Mouse (Mus musculus): ENCODE data around the gene Tbx6. TPM values are rescaled to one million over a fixed set of nuclear protein-coding genes. Genes with fewer than 3 reads are reported as not detected.

Gene Tbx6
- polyA plus RNA-seq, 1 experiment from 2014 or later: 0.53 TPM

GRCm38 (mm10) chr7:126758539-126758938 is 22.7 kb upstream of the Tbx6 start:
- Histone ChIP-seq H3K4me3 (no peak overlapping the region), H3K36me3 (peaks cover 11% of the 10 kb centered on the region), H3K4me1 (peaks cover 39% of the 10 kb centered on the region), H3K27ac (no peak overlapping the region), H3K9me3 (no peaks in the 10 kb centered on the region), H3K27me3 (no peaks in the 10 kb centered on the region), H3K9ac (no peak overlapping the region; the same call in 1 of the 2 replicates), H3K4me2 (replicated peaks) (no peak overlapping the region; the same call in 1 of the 2 replicates)
- no peak for ATAC-seq (ENCODE audit: low FRiP score, low read depth)
- 56% methylated on average over 7 of the region's 7 CpGs for WGBS

- WGBS: 1% methylated on average over 30 of the region's 38 CpGs
- H3K4me1 ChIP-seq: peaks cover 39% of the 10 kb centered on the region
Observed at GRCm38 (mm10) chr7:126759050-126759671, 22.1 kb upstream of the Tbx6 start, which contains the start of gene Mapk3. TSS of gene Mapk3 (plus strand) at chr7:126759601.

GRCm38 (mm10) chr7:126759672-126760390 is 21.5 kb upstream of the Tbx6 start:
- peaks cover 24% of the 10 kb centered on the region for H3K36me3 ChIP-seq
- WGBS: under 1% methylated on average over 21 of the region's 24 CpGs
- ATAC-seq (ENCODE audit: low FRiP score, low read depth): peak; percentile 46
- H3K9ac ChIP-seq: peak overlapping the region; percentile 85
- H3K4me2 ChIP-seq (replicated peaks): peak overlapping the region; percentile 93
- no peaks in the 10 kb centered on the region for H3K27me3 ChIP-seq
- H3K4me3 ChIP-seq: peak overlapping the region; percentile 82
- no peaks in the 10 kb centered on the region for H3K9me3 ChIP-seq
- H3K4me1 ChIP-seq: peaks cover 39% of the 10 kb centered on the region
- peak overlapping the region; percentile 69 for H3K27ac ChIP-seq

More at GRCm38 (mm10) chr7:126759050-126759671, 22.1 kb upstream of the Tbx6 start, which contains the start of gene Mapk3:
- peak within 1 kb of the TSS; percentile 93 for H3K4me2 ChIP-seq (replicated peaks)
- peak within 1 kb of the TSS; percentile 82 for H3K4me3 ChIP-seq
- peak within 1 kb of the TSS; percentile 69 for H3K27ac ChIP-seq
- H3K9me3 ChIP-seq: no peaks in the 10 kb centered on the region
- H3K9ac ChIP-seq: peak within 1 kb of the TSS; percentile 85
- peak; percentile 73 for ATAC-seq (ENCODE audit: low FRiP score, low read depth)
- no peaks in the 10 kb centered on the region for H3K27me3 ChIP-seq
- H3K36me3 ChIP-seq: peaks cover 17% of the 10 kb centered on the region

- no peaks in the 10 kb centered on the region for H3K27me3 ChIP-seq
- 27% methylated on average over 3 of the region's 3 CpGs for WGBS
- peaks cover 36% of the 10 kb centered on the region for H3K4me1 ChIP-seq
- H3K9ac ChIP-seq: peak overlapping the region; percentile 85
- H3K4me2 ChIP-seq (replicated peaks): peak overlapping the region; percentile 93
- ATAC-seq (ENCODE audit: low FRiP score, low read depth): 0 out of 2 replicates have a peak, but pooled peaks have one; percentile 13
- peaks cover 29% of the 10 kb centered on the region for H3K36me3 ChIP-seq
- H3K9me3 ChIP-seq: no peaks in the 10 kb centered on the region
- peak overlapping the region; percentile 82 for H3K4me3 ChIP-seq
- H3K27ac ChIP-seq: peak overlapping the region; percentile 69
Observed at GRCm38 (mm10) chr7:126760391-126760802, 20.9 kb upstream of the Tbx6 start.

- H3K4me3 ChIP-seq: peak overlapping the region; percentile 82
- H3K36me3 ChIP-seq: peaks cover 35% of the 10 kb centered on the region
- WGBS: 76% methylated on average over 4 of the region's 4 CpGs
- H3K9me3 ChIP-seq: no peaks in the 10 kb centered on the region
- ATAC-seq (ENCODE audit: low FRiP score, low read depth): no peak
- H3K9ac ChIP-seq: peak overlapping the region; percentile 85
- H3K4me1 ChIP-seq: peaks cover 36% of the 10 kb centered on the region
- H3K27ac ChIP-seq: peak overlapping the region; percentile 69
- peak overlapping the region; percentile 93 for H3K4me2 ChIP-seq (replicated peaks)
- no peaks in the 10 kb centered on the region for H3K27me3 ChIP-seq
Observed at GRCm38 (mm10) chr7:126760956-126761355, 20.3 kb upstream of the Tbx6 start.

- Histone ChIP-seq H3K36me3 (peaks cover 41% of the 10 kb centered on the region), H3K27ac (peak overlapping the region; percentile 69; the same call in 1 of the 2 replicates), H3K4me1 (peaks cover 36% of the 10 kb centered on the region), H3K4me2 (replicated peaks) (peak overlapping the region; percentile 93), H3K27me3 (no peaks in the 10 kb centered on the region), H3K9me3 (no peaks in the 10 kb centered on the region), H3K9ac (no peak overlapping the region), H3K4me3 (no peak overlapping the region)
- ATAC-seq (ENCODE audit: low FRiP score, low read depth): no peak
- WGBS: 83% methylated on average over 6 of the region's 6 CpGs
Observed at GRCm38 (mm10) chr7:126761529-126762067, 19.7 kb upstream of the Tbx6 start.

GRCm38 (mm10) chr7:126762471-126763008 is 18.7 kb upstream of the Tbx6 start:
- ATAC-seq (ENCODE audit: low FRiP score, low read depth): no peak
- 65% methylated on average over 17 of the region's 17 CpGs for WGBS
- Histone ChIP-seq H3K27me3 (no peaks in the 10 kb centered on the region), H3K27ac (0 out of 2 replicates have a peak overlapping the region, but pooled peaks have one; percentile 48), H3K4me2 (replicated peaks) (0 out of 2 replicates have a peak overlapping the region, but pooled peaks have one; percentile 3), H3K36me3 (peaks cover 51% of the 10 kb centered on the region), H3K9ac (0 out of 2 replicates have a peak overlapping the region, but pooled peaks have one; percentile 35), H3K4me1 (peaks cover 36% of the 10 kb centered on the region), H3K4me3 (no peak overlapping the region), H3K9me3 (no peaks in the 10 kb centered on the region)

GRCm38 (mm10) chr7:126765540-126765939 is 15.7 kb upstream of the Tbx6 start:
- Histone ChIP-seq H3K4me1 (peaks cover 20% of the 10 kb centered on the region), H3K36me3 (peaks cover 78% of the 10 kb centered on the region), H3K4me3 (no peak overlapping the region), H3K27me3 (no peaks in the 10 kb centered on the region), H3K4me2 (replicated peaks) (no peak overlapping the region), H3K9me3 (no peaks in the 10 kb centered on the region), H3K9ac (peak overlapping the region; percentile 13; the same call in 1 of the 2 replicates), H3K27ac (no peak overlapping the region)
- ATAC-seq (ENCODE audit: low FRiP score, low read depth): no peak
- WGBS: 89% methylated on average over 9 of the region's 9 CpGs

- no peak within 1 kb of the TSS for H3K27ac ChIP-seq
- WGBS: 93% methylated on average over 16 of the region's 16 CpGs
- no peak for ATAC-seq (ENCODE audit: low FRiP score, low read depth)
Observed at GRCm38 (mm10) chr7:126766201-126766600, 15.1 kb upstream of the Tbx6 start, which contains the start of gene Gdpd3. TSS of gene Gdpd3 (plus strand) at chr7:126766334.

GRCm38 (mm10) chr7:126767001-126767400 is 14.3 kb upstream of the Tbx6 start:
- no peak for ATAC-seq (ENCODE audit: low FRiP score, low read depth)
- Histone ChIP-seq H3K9ac (no peak overlapping the region), H3K36me3 (peaks cover 89% of the 10 kb centered on the region), H3K4me2 (replicated peaks) (no peak overlapping the region), H3K4me3 (no peak overlapping the region), H3K27ac (no peak overlapping the region), H3K27me3 (no peaks in the 10 kb centered on the region), H3K4me1 (peaks cover 9% of the 10 kb centered on the region; the same call in 1 of the 2 replicates), H3K9me3 (no peaks in the 10 kb centered on the region)
- 95% methylated on average over 8 of the region's 8 CpGs for WGBS

More at GRCm38 (mm10) chr7:126766201-126766600, 15.1 kb upstream of the Tbx6 start, which contains the start of gene Gdpd3:
- Histone ChIP-seq H3K4me1 (peaks cover 13% of the 10 kb centered on the region), H3K9me3 (no peaks in the 10 kb centered on the region), H3K27me3 (no peaks in the 10 kb centered on the region), H3K4me2 (replicated peaks) (no peak within 1 kb of the TSS), H3K4me3 (no peak within 1 kb of the TSS), H3K9ac (peak within 1 kb of the TSS; percentile 13; the same call in 1 of the 2 replicates), H3K36me3 (peaks cover 85% of the 10 kb centered on the region)

- H3K9ac ChIP-seq: no peak overlapping the region
- no peaks in the 10 kb centered on the region for H3K27me3 ChIP-seq
- H3K4me2 ChIP-seq (replicated peaks): no peak overlapping the region
- peaks cover 68% of the 10 kb centered on the region for H3K36me3 ChIP-seq
- no peak overlapping the region for H3K27ac ChIP-seq
- no peak for ATAC-seq (ENCODE audit: low FRiP score, low read depth)
- no peak overlapping the region for H3K4me3 ChIP-seq
- no peaks in the 10 kb centered on the region for H3K9me3 ChIP-seq
- peaks cover 6% of the 10 kb centered on the region for H3K4me1 ChIP-seq
- 87% methylated on average over 12 of the region's 12 CpGs for WGBS
Observed at GRCm38 (mm10) chr7:126770784-126771183, 10.5 kb upstream of the Tbx6 start.

Data from limb, embryonic 13.5 days (tissue).